Mouse (Mus musculus) ES-Bruce4 (cell line): ENCODE results near the gene Ccnd2. TPM values are rescaled to one million over a fixed set of nuclear protein-coding genes. Genes with fewer than 3 reads are reported as not detected.
A peak's percentile ranks its signal among the peaks of the same experiment; 100 is the strongest.

Experiments
- H3K27ac ChIP-seq: 2 replicates; pipeline ENCODE4 v1.5.1; 2012; ENCODE audit warnings: low read length, inconsistent platforms; ENCODE audit not compliant: insufficient read depth
- H3K27me3 ChIP-seq: 2 replicates; pipeline ENCODE4 v1.6.1; 2012; ENCODE audit warnings: mild to moderate bottlenecking, low read length, inconsistent platforms; ENCODE audit not compliant: control insufficient read depth, poor library complexity, insufficient read depth, severe bottlenecking
- H3K36me3 ChIP-seq: 2 replicates; pipeline ENCODE4 v1.6.1; 2012; ENCODE audit warnings: inconsistent platforms, mild to moderate bottlenecking, low read length, moderate library complexity; ENCODE audit not compliant: control insufficient read depth, poor library complexity, insufficient read depth, severe bottlenecking
- H3K4me1 ChIP-seq: one replicate; pipeline ENCODE4 v1.8.1; 2011; ENCODE audit warnings: low read length; ENCODE audit not compliant: control insufficient read depth, insufficient read depth
- H3K4me3 ChIP-seq: 2 replicates; pipeline ENCODE4 v1.5.1; 2011; ENCODE audit warnings: low read depth, mild to moderate bottlenecking, low read length
- H3K9ac ChIP-seq: 2 replicates; pipeline ENCODE4 v1.6.1; 2012; ENCODE audit warnings: low read depth, mild to moderate bottlenecking, inconsistent platforms; ENCODE audit not compliant: poor library complexity, severe bottlenecking
- H3K9me3 ChIP-seq: replicated peaks from 2 replicates; pipeline ENCODE4 v1.6.1; 2012; ENCODE audit warnings: mild to moderate bottlenecking, low read length, inconsistent platforms; ENCODE audit not compliant: control insufficient read depth, poor library complexity, insufficient read depth, severe bottlenecking
- CTCF ChIP-seq: IDR thresholded peaks from one replicate; pipeline ENCODE4 v1.8.1; 2011; ENCODE audit warnings: low read depth, low read length
- EP300 ChIP-seq: IDR thresholded peaks from 2 replicates; pipeline ENCODE4 v1.6.1; 2011; ENCODE audit warnings: low read depth, low read length; ENCODE audit not compliant: insufficient read depth
- POLR2A ChIP-seq: IDR thresholded peaks from one replicate; pipeline ENCODE4 v1.8.1; 2011; ENCODE audit warnings: low read length; ENCODE audit not compliant: insufficient read depth
- polyA plus RNA-seq: library from polyadenylated mRNA; stranded (reverse); fragments of >200 nt; gene quantifications from 2 replicates; pipeline ENCODE4 v1.2.4, GENCODE M21; 2011; ENCODE audit warnings: low read depth; ENCODE audit not compliant: missing spikeins, insufficient read depth, insufficient read length

Ccnd2 gene
- polyA plus RNA-seq, 1 experiment, result 12.4 TPM

DNA sequence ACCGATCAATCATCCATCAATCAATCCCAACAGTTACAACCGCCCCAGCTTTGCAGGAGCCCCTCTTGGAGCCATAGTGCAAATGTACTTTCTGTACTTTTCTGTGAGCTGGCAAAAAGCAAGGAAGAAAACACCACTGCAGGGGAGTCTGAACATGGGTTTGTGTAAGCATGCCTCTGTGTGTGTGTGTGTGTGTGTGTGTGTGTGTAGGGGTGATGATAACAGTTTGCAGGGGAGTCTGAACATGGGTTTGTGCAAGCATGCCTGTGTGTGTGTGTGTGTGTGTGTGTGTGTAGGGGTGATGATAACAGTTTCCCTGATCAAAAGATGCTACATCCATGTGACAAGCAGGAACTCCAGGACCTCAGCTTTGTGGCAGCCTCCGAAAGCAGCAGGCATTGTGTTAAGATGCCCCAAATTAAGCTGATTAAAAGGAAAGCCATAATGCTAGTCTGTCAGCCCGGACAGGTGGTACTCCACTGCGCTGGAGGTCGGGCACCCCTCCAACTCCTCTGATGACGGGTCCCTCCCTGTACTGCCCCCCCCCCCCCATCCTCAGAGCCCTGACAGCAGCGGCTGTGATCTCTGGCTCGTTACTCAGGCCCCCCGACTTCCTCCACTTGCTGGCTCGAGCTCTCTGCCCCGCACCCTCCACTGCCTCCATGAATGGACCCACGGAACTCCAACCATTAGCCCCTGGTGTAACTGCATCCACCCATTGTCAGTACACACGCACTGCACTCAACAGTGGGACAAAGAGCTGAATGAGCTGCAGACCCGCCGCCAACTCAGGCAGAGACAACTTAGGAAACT, 18.4 kb downstream of the Ccnd2 start:
- no peak for TF ChIP-seq CTCF
- TF ChIP-seq POLR2A, result no peak
- TF ChIP-seq EP300, result no peak
- Histone ChIP-seq H3K4me1 (peaks cover 1% of the 10 kb centered on the region), H3K4me3 (no peak overlapping the region), H3K27ac (no peak overlapping the region), H3K9ac (no peak overlapping the region), H3K27me3 (no peaks in the 10 kb centered on the region), H3K9me3 (no peaks in the 10 kb centered on the region), H3K36me3 (no peaks in the 10 kb centered on the region)

GRCm38 (mm10) chr6:127132719-127133118, 19.3 kb downstream of the Ccnd2 start:
- TF ChIP-seq EP300 (no peak), CTCF (no peak), POLR2A (no peak)
- Histone ChIP-seq H3K9ac (no peak overlapping the region), H3K4me3 (no peak overlapping the region), H3K4me1 (peaks cover 1% of the 10 kb centered on the region), H3K27me3 (no peaks in the 10 kb centered on the region), H3K27ac (no peak overlapping the region), H3K36me3 (no peaks in the 10 kb centered on the region), H3K9me3 (no peaks in the 10 kb centered on the region)

DNA sequence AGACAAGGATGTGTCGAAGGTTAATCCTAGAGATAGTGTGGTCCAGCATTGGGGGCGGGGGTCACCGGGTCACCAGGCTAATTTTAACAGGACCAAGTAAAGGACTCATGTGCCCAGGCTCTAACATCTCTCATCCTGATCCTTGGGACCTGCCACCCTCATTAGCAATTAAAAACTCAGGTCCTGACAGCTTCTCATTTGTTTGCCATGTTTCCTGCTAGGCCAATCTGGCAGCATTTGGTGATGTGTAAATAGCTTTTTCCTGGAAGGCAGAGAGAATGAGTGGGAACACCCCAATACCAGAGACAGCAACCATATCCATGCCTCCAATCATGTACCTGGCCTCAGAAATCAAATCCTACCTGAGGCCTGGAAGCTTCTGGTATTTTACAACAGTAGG, 20.0 kb downstream of the Ccnd2 start:
- Histone ChIP-seq H3K4me3 (no peak overlapping the region), H3K36me3 (no peaks in the 10 kb centered on the region), H3K27ac (no peak overlapping the region), H3K4me1 (peaks cover 1% of the 10 kb centered on the region), H3K9ac (no peak overlapping the region), H3K9me3 (no peaks in the 10 kb centered on the region), H3K27me3 (no peaks in the 10 kb centered on the region)
- TF ChIP-seq EP300 (no peak), POLR2A (no peak), CTCF (no peak)

DNA sequence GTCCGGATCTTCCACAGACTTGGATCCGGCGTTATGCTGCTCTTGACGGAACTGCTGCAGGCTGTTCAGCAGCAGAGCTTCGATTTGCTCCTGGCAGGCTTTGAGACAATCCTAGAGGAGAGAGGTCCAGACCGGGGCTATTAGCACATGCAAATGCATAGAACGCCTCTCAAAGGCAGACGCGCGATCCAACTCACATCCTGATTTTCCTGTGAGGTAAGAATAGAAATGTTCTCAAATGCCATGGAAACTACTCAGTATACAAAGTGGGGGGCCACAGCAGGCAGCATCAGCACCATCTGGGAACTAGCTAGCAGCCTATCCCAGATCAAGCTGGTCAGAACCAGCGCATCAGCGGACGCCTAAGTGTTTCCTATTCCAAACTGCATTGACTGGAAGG, 21.6 kb downstream of the Ccnd2 start:
- no peak overlapping the region for H3K9ac ChIP-seq
- H3K9me3 ChIP-seq, result no peaks in the 10 kb centered on the region
- H3K27me3 ChIP-seq, result no peaks in the 10 kb centered on the region
- no peaks in the 10 kb centered on the region for H3K36me3 ChIP-seq
- H3K4me3 ChIP-seq, result no peak overlapping the region
- peak; percentile 54 for TF ChIP-seq EP300
- no peak for TF ChIP-seq CTCF
- peaks cover 1% of the 10 kb centered on the region for H3K4me1 ChIP-seq
- no peak overlapping the region for H3K27ac ChIP-seq

DNA sequence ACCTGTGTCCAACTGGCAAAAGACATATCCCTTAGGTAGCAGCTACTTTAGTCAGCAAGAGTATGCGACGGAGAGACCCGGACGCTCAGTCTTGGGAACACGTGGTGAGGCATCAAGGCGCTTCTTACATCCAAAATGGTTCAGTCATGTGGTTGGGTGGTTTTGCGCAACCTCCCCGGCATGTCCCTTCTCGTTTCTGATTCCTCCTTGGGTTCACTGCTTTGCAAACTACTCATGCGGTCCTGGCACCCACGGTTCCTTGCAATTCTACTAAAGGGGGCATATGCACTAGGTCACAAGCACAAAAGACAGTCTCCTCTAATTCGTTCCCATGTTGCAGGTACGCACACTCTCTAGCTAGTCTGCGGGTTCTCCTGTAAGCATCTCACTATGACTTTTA, 22.3 kb downstream of the Ccnd2 start:
- Histone ChIP-seq H3K27ac (no peak overlapping the region), H3K27me3 (no peaks in the 10 kb centered on the region), H3K4me3 (no peak overlapping the region), H3K4me1 (peaks cover 1% of the 10 kb centered on the region), H3K36me3 (no peaks in the 10 kb centered on the region), H3K9me3 (no peaks in the 10 kb centered on the region), H3K9ac (no peak overlapping the region)
- TF ChIP-seq POLR2A (no peak), EP300 (no peak), CTCF (no peak)

- no peak for TF ChIP-seq POLR2A
- no peak for TF ChIP-seq EP300
- TF ChIP-seq CTCF, result no peak
- Histone ChIP-seq H3K9ac (no peak overlapping the region), H3K9me3 (no peaks in the 10 kb centered on the region), H3K36me3 (no peaks in the 10 kb centered on the region), H3K4me3 (no peak overlapping the region), H3K27ac (no peak overlapping the region), H3K27me3 (no peaks in the 10 kb centered on the region), H3K4me1 (no peaks in the 10 kb centered on the region)
Measured at GRCm38 (mm10) chr6:127123506-127123905, 28.5 kb downstream of the Ccnd2 start.
